Mouse (Mus musculus): ENCODE data around the gene Ncapd2.
A peak's percentile ranks its signal among the peaks of the same experiment; 100 is the strongest.

Gene Ncapd2

DNA sequence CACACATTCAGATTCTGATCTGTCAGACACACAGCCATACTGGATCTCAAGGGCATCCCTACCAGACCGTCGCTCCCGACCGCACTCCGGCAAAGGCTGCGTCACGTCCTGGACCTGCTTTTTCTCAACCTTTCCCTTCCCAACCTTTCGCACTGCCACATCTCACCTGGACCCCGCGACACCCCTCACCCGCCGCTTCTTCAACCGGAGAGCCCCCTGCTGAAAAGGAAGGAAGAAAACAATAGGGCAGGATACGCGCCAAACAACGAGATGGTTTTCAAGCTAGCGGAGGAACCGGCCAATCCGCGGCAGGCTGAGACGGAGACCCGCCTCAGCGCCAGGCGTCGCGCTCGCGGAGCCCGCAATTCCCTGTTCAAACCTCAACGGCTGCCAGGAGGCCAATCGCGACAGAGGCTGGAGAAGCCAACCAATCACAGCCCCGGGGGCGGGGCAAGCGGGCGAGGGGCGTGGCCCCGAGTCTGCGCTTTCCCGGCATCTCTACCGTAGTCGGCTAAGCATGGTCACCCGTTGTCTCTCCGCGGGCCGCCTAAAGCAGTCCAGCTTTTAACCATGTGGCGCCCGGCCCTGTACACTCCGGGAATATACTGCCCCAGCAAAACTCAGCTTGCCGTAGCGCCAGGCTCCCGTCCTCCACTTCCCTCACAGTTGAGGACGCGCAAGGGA lies at the start of gene Ncapd2, which contains the start of gene Mrpl51:
Gene Ncapd2, minus strand, starts transcription at position 370 of the 684 bp plus-strand sequence.
Gene Mrpl51, plus strand, starts transcription at position 470 of the 684 bp plus-strand sequence.
- DNase-seq (ENCODE audit: low read depth, low spot score) = peak; percentile 94

DNA sequence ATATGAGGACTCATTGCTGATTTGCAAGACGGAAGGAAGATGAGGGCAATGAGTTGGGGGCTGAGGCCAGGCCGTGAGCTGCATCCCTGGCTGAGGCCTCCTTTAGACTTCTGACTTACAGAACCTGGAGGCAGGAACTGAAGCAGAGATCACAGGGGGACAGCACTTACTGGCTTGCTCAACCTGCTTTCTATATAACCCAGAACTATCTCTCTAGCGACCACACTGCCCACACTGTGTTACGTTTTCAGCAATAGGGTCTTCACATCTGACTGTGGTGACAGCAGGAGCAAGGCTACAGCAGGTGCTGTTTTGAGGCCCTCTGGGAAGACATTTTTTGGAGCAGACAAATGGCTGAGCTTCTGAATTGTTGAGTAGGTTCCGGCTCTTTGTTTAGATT lies 49.1 kb upstream of the Ncapd2 start:
- DNase-seq (ENCODE audit: low read depth, low spot score) = no peak

DNA sequence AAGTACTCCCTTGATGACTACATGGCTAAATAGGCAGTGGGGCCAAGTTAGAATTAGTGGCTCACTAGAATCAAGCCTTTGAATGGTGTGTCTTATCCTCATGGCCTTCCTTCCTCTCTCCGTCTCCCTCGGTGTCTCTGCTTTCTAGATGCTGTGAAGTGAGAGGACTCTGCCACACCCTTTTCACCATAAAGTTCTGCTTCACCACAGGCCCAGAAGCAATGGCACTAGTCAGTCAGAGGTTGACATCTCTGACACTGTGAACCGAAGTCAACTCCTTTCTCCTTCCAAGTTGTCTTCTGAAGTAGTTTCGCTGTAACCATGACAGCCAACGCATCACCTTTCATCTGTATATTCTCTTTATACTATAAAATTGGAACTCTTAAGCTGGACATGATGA lies 48.0 kb upstream of the Ncapd2 start:
- no peak for DNase-seq (ENCODE audit: low read depth, low spot score)

DNA sequence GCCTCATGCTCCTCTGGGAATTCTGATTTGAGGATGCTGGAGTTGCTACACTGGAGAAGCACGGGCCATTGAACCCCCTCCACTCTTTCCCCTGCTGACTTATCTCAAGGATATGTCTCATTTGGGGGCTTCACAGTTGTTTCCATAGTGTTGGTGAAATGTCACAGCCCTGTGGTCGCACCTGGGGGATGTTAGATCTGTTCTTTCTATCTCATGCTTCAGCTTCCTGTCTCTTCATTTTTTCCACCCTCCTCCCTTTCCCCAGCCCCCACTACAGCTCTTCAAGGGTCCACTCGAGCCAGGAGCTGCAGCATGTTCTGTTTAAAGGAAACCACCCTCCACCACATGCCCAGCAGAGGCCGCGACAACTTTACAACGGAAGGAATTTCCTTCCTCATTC lies 46.9 kb upstream of the Ncapd2 start:
- no peak for DNase-seq (ENCODE audit: low read depth, low spot score)

DNA sequence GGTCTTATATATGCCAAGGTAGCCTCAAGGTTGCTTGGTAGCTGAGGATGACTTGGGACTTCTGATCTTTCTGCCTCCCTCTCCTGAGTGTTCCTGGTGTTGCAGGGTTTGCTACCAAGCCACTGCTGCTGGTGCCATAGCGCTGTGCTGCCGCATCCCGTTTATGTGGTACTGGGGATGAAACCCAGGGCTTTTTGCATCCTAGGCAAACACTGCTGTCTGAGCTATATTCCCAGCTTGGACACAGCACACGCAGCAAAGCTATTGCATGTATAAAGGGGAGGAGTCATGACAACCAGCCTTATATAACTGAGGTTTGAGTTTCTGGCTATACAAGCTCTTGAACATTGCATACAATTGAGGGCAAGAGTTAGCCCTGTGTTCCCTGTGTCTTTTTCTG lies 45.9 kb upstream of the Ncapd2 start:
- no peak for DNase-seq (ENCODE audit: low read depth, low spot score)

DNA sequence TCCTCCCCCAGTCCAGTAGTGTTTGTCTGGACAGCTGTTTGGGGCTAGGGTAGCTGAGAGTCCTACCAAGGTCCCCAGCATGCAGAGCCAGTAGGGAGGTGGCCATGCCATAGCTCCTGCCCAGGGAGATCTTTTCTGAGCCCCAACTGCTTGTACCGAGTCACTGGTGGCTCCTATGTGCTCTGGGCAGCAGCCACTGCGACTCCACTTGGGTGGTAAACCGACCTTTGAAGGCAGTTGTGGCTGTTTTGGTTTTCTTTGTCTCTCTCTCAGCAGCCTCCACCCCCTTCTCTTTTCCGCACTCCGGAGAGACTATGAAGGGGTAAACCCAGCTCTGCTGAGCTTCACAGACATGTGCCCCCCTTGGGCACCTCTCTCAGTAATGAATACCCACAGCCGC lies 45.3 kb upstream of the Ncapd2 start, which contains the start of gene Cd27:
Gene Cd27, minus strand, starts transcription at position 229 of the 400 bp plus-strand sequence.
- no peak for DNase-seq (ENCODE audit: low read depth, low spot score)

DNA sequence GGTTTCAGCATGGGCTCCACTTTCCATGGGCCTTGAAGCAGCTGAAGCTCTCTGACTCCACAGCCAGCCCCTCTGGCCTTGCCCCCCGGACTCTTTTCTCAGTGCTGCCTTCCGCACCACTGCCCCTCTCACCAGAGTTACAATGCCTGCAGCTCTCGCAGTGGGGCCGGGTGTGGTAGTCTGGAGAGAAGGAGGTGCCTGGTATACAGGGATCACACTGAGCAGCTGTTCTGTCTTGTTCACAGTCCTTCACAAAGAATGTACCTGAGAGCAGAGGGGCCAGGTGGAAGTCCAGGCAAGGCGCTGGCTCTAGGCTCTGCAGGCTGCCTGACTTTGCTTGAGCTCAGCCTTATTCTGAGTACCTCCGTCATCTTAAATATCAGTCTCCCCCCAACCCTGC lies 44.8 kb upstream of the Ncapd2 start:
- no peak for DNase-seq (ENCODE audit: low read depth, low spot score)

DNA sequence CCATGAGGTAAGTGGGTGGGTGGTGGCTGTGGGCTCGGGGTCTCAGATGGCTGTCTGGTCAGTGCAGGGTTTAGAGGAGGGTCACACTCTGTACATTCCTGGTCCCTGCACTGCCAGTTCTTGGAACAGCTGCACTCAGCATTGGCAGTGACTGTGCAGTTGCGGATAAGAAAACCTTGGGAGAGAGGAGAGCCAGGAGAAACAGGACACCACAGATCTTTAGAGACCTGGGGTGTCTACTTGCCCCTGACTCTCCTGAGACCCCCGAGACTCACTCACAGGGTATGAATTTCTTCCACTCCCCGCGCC lies 43.0 kb upstream of the Ncapd2 start:
- no peak for DNase-seq (ENCODE audit: low read depth, low spot score)

DNA sequence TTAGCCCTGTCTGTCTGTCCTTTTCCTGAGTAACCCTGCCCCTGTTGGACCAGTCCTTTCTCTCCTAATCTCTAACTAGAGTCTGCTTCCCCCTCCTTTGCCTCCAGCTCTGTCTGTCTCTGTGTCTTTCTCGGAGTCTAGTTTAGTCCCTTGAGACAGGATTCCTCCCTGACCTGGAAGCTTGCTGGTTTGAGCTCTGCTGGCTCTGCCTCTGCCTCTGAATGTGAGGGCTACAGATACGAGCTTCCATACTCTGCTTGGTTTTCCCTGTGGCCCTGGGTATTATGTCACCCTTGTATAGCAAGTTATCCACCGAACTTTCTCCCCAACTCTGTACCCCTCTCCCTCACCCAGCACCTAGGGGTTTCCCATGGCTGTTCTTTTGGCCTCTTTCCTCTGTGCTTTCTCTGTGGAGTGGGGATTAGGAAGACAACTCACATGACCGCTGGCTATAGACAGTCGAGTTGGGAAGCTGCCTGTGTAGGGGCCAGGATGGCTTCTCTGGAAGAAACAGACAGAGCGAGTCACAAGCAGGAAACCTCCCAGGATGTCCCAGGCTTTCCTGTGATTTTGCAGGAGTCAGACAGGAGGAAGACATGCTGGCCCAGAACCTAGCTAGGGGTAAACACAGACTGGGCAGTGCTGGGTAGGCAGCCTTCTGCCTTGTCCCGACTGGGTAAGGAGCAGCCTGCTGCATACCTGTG lies 42.5 kb upstream of the Ncapd2 start:
- DNase-seq (ENCODE audit: low read depth, low spot score) = no peak

DNA sequence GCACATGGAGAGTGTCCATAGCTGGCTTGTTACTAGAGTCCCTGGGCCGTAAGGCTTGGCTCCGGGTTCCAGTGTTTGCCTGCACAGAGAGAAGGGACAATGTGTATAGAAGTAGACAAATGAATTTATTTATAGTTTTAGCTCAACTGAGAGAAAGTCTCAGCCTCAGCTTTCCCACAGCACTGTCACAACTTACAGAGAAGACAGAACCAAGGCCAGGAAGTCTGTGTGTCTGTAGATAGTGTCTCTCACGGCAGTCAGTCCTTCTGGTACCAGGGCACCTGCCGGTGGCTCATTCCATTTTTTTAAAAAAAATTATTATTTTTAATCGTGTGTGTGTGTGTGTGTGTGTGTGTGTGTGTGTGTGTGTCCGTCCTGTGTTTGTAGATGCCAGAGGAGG lies 41.0 kb upstream of the Ncapd2 start:
- no peak for DNase-seq (ENCODE audit: low read depth, low spot score)

DNA sequence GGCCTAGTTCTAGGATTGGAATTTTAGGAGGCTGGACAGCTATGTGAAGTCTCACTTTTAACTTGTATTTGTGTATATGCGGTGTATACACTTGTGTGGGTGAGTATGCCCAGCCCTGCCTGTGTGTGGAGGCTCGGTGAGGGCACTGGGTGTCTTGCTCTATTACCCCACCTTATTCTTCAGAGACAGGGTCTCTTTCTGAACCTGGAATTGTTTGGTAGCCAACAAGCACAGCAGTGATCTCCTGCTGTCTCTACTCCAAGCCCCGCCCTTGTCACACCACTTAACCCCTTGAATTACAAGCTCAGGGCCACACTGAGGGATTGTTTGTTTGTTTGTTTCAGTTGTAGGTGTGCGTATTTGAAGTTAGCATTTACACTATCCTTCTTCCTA lies 40.5 kb upstream of the Ncapd2 start:
- DNase-seq (ENCODE audit: low read depth, low spot score) = no peak

DNA sequence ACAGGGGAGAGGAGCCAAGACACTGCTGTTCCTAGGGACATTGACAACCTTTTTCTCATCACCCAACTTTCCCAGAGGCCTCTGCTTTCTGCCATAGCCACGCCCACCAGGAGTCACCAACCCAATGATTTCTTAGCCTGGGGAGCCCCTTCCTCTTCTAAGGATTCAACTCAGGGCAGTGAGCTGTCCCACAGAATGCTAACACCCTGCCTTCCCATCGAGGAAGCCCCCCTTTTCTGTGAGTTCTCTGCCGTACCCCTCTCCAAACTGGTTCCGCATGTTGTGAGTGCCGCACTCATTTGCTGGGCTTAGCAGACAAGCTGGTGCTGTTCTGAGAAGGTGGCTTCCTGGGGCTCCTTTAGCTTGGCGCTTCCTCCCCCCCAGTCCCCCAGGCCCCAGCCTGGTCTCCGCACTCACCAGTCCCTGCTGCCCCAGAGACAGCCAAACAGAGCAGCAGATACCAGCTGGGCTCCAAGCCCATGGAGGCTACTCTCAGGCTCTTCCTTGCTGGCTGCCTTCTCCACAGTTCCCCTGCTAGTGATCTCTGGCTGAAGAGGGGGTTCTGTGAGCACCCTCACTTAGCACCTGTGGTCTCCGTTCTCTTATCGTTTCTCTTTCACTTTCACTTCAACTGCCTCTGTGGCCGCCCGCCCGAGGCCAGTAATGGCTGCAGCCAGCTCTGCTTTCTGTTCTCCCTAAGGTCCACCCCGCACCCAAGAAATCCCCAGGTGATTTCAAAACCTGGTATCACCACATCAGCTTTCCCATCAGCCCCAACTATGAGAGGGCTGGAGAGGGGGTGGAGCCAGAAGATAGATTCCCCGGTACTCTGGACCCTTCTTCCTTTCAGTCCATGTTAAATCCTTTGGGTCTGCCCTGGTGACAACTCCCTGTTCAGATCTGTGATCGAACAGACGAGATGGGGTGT lies 39.9 kb upstream of the Ncapd2 start, which contains the start of gene Tapbpl:
Gene Tapbpl, minus strand, starts transcription at position 744 of the 928 bp plus-strand sequence.
- no peak for DNase-seq (ENCODE audit: low read depth, low spot score)

DNA sequence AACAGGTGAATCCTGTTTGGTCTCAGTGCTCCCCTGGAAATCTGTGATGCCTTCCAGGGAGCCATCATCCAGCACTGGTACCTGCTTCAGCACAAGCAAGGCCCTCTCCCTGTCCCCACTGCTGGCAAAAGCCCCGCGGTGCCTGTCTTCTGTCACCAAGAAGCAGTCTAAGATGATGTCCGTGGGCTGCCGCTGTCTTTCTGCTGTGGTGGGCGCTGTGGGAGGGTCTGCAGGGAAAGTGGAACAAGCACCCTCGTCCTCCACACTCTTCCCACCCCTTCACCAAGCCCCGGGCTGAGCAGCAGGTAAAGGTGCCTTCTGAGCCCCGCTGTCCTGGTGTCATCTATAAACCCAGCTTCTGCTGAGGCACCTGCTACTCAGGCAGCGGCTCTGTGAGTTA lies 39.1 kb upstream of the Ncapd2 start:
- no peak for DNase-seq (ENCODE audit: low read depth, low spot score)

DNA sequence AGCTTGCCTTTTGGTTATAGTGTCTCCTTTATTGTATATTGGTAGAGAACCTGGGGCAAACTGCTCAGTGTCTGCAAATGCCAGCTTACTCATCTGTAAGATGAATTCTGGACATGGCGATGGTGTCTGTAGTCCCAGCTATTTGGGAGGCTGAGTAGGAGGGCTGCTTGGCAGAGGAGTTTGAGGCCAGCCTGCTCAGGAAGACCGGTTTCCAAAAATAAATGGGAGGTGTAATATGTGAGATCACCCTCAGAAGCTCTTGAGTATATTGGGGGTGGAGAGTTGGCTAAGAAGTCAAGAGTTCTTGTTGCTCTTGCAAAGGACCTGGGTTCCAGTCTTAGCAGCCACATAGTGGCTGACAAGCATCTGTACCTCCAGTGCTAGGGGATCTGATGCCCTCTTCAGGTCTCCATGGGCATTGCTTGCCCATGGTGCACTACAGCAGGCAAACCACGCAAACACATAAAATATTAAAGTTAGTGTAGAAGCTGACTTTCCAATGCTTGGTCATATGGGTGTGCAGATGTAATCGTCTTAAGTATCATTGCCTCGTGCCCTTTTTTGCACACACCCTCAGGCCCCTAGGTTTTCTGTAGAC lies 34.1 kb upstream of the Ncapd2 start:
- peak; percentile 74 for DNase-seq (ENCODE audit: low read depth, low spot score)

DNA sequence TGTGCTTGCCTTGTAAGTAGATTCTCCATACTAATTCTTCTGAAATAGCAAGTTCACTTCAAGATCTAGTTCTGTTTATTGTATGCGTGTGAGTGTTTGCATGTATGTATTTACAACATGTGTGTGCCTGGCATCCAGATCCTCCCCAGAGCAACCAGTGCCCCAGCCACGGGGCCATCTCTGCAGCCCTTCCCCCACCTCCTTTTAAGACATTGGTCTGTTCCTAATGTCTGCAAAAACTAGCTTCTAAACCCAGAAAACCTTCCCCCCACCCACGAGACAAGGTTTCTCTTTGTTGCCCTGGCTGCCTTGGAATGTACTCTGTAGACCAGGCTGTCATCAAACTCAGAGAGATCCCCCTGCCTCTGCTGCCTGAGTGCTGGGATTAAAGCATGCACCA lies 31.1 kb upstream of the Ncapd2 start:
- DNase-seq (ENCODE audit: low read depth, low spot score) = no peak

DNA sequence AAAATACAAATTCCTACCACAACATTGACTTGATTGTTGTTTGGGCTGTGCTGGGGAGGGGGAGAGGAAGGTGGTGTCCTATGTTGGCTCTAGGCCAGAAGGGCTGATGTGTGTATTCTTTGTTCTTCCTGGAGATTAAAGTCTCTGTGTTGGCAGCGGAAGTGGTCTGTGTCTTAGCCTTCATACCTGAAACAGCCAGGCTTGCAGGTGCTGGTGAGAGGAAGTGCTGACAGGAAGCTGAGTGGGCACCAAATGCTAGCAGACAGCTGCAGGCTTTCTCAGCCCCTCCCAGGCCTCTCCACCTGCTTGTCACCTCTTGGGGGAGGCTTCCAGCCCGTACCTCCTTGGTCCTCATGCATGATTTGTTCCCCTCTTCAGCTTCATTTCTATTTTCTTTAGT lies 30.6 kb upstream of the Ncapd2 start:
- no peak for DNase-seq (ENCODE audit: low read depth, low spot score)

DNA sequence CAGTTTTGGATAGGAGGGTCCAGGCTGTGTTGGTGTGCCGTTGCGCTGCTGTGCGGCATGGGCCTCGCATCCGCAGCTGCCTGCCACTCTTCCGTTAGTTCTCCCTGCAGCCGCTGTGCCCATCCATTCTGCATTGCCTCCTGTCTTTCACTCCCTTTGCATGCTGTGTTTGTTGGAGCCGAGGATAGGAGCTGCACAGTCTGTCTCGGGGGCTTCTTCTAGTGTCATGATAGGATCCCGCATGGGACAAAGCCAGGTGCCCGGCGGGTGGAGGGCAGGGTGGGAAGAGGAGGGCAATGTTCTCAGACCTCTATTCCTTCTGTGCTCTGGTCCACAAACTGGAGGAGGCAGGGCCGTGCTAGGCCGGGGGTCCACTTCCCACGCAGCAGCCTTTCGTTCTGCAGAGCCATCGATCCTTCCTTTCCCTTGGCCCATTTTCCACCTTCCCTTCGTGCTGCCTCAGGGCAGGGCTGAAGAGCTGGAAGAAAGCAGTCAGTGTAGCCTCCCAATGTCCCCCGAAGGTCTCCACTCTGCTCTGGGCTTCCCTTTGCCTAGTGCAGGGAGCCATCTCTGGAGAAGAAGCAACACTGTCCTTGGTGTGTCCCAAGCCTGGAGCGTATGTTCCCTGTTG lies 29.7 kb upstream of the Ncapd2 start:
- no peak for DNase-seq (ENCODE audit: low read depth, low spot score)

DNA sequence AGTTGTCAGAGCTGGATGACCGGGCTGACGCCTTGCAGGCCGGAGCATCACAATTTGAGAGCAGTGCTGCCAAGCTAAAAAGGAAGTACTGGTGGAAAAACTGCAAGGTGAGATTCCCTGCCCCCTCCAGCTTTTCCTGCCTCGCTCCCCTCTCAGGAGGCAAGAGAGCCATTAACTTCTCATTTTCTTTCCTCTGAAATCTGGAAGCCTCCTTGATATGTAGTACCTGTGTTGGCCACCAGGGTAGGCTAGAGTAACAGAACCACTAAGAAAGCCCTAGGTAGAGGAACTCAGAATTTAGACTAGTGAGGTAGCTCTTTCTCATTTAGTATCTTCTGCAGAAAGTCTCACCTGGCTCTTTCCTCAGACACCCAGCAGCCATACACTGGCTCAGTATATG lies 27.5 kb upstream of the Ncapd2 start:
- no peak for DNase-seq (ENCODE audit: low read depth, low spot score)

DNA sequence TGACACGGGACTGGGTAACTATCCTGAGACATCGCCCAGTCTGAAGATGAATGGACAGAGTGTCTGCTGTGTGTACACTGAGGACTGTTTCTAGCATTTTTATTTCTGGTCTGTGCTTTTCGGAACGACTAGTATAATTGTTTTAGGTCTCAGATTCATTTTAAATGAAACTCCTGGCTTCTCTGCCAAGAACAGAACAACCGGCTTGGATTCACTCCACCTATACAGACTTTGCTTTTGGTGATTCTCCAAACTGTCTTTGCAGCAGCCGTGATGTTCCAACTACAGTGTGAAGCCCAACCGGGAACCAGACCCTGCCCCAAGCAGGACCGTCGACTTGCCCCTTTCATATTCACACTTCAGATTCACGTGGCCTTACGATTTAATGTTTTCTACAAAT lies 26.4 kb upstream of the Ncapd2 start:
- DNase-seq (ENCODE audit: low read depth, low spot score) = no peak

DNA sequence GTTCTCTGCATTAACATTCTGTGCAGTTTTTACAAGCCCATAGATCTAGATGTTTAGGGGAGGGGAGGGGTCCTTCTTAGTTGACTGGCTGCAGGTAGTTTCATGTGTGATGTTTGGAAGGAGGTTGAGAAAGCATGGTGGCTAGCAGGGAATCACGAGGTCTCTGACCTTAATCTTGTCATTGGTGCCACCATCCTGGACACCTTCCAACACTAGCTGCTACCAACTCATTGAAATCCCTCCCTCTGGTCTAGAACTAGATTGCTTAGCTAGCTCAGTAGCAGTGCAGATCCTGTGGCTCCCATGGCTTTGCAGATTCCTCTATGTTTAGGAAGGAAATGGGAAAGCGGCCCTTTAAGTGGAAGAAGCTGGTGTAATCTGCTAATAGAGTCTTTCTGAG lies 25.4 kb upstream of the Ncapd2 start:
- no peak for DNase-seq (ENCODE audit: low read depth, low spot score)

DNA sequence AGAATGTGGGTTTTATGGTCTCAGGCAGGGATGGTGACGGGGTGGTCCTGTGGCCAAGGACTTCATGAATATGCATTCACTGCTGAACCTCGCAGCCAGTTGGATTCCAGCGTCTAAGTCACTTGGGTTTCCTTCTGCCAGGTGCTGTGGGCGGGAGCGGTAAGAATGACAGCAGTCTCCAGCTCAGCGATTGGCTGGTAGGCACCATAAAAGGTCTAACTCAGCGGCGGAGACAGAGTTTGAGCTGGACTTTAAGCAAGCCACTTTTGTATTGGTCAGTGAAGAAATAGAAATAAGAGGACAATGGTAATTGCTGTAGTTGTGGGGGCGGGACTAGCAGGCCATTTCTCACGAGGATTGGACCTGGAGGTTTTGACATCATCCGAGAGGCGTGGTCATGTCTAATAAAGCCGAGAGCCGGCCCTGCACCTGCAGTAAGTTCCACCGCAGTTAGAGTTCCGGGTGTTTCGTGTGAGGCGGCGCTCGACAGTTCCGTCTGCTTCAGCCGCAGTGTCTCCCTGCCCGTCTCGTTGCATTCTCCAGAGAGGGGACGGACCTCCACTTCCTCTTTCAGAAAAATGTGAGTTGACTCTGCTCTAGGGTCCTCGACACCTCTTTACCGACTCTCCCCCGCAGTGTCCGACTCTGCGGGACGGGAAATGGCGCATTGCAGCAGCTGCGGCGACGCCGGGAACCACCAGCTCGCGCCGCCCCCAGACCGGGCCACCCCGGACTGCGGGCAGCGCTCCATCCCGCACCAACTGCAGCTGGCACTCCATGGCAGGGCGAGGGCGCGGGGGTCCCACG lies 23.9 kb upstream of the Ncapd2 start, which contains the start of gene Vamp1:
Gene Vamp1, plus strand, starts transcription at position 404 of the 807 bp plus-strand sequence.
- DNase-seq (ENCODE audit: low read depth, low spot score) = peak; percentile 99

All from telencephalon, adult 2 months (tissue).